Mouse (Mus musculus) limb, embryonic 11.5 days (tissue): ENCODE results near the gene Igbp1b. TPM values are rescaled to one million over a fixed set of nuclear protein-coding genes. Genes with fewer than 3 reads are reported as not detected.

Experiments used
- polyA plus RNA-seq: library from polyadenylated mRNA; unstranded; fragments of >200 nt; fragmentation: Nextera tagmentation; extraction: Ambion mirVana; gene quantifications from 2 replicates; pipeline ENCODE4 v1.2.1, GENCODE M21; 2014

The Igbp1b gene
- polyA plus RNA-seq, 1 experiment from 2014 or later, result not detected

Other genes starting within 250 kb of the Igbp1b start
- 3.9 and 6.1 TPM in 2 replicates for gene Lmo3, start 76.6 kb downstream of the Igbp1b start, polyA plus RNA-seq